Mouse (Mus musculus): ENCODE measurements around the gene Erlec1. TPM values are rescaled to one million over a fixed set of nuclear protein-coding genes. Genes with fewer than 3 reads are reported as not detected.

Erlec1 gene
- total RNA-seq, 2 experiments from 2014 or later: 25.7 to 35.3 TPM

- intact Hi-C loops (cut with DNase I): no loop called here
- TF ChIP-seq CTCF (IDR thresholded peaks at IDR 0.05): no peak
- no peak for DNase-seq
- no peak overlapping the region for H3K4me3 ChIP-seq
- H3K27ac ChIP-seq: no peak overlapping the region
Measured at GRCm38 (mm10) chr11:30928498-30928897, 25.6 kb downstream of the Erlec1 start.

GRCm38 (mm10) chr11:30928079-30928478 lies 26.1 kb downstream of the Erlec1 start:
- H3K27ac ChIP-seq: no peak overlapping the region
- H3K4me3 ChIP-seq: no peak overlapping the region
- no peak for DNase-seq
- intact Hi-C loops (cut with DNase I): no loop called here
- TF ChIP-seq CTCF (IDR thresholded peaks at IDR 0.05): no peak

GRCm38 (mm10) chr11:30923283-30923682 lies 30.9 kb downstream of the Erlec1 start:
- no peak overlapping the region for H3K27ac ChIP-seq
- no peak for TF ChIP-seq CTCF (IDR thresholded peaks at IDR 0.05)
- intact Hi-C loops (cut with DNase I): no loop called here
- H3K4me3 ChIP-seq: no peak overlapping the region
- DNase-seq: no peak

- no peak for TF ChIP-seq CTCF (IDR thresholded peaks at IDR 0.05)
- Histone ChIP-seq H3K27ac (no peak overlapping the region), H3K4me3 (no peak overlapping the region)
- intact Hi-C loops (cut with DNase I): no loop called here
- no peak for DNase-seq
Measured at GRCm38 (mm10) chr11:30920641-30921040, 33.5 kb downstream of the Erlec1 start.

- no peak for DNase-seq
- no peak overlapping the region for H3K27ac ChIP-seq
- TF ChIP-seq CTCF (IDR thresholded peaks at IDR 0.05): no peak
- H3K4me3 ChIP-seq: no peak overlapping the region
- intact Hi-C loops (cut with DNase I): no loop called here
Measured at GRCm38 (mm10) chr11:30912311-30912710, 41.8 kb downstream of the Erlec1 start.

- no peak for TF ChIP-seq CTCF (IDR thresholded peaks at IDR 0.05)
- DNase-seq: no peak
- intact Hi-C loops (cut with DNase I): no loop called here
- Histone ChIP-seq H3K4me3 (no peak overlapping the region), H3K27ac (no peak overlapping the region)
Measured at GRCm38 (mm10) chr11:30899312-30899711, 54.8 kb downstream of the Erlec1 start.

- no peak overlapping the region for H3K4me3 ChIP-seq
- intact Hi-C loops (cut with DNase I): no loop called here
- no peak overlapping the region for H3K27ac ChIP-seq
- TF ChIP-seq CTCF (IDR thresholded peaks at IDR 0.05): no peak
- DNase-seq: no peak
Measured at GRCm38 (mm10) chr11:30896201-30896600, 57.9 kb downstream of the Erlec1 start.

GRCm38 (mm10) chr11:30888153-30888552 lies 66.0 kb downstream of the Erlec1 start:
- no peak for TF ChIP-seq CTCF (IDR thresholded peaks at IDR 0.05)
- Histone ChIP-seq H3K4me3 (no peak overlapping the region), H3K27ac (no peak overlapping the region)
- DNase-seq: no peak
- intact Hi-C loops (cut with DNase I): no loop called here

GRCm38 (mm10) chr11:30885171-30885871 lies 68.8 kb downstream of the Erlec1 start, which contains the start of the genes Gpr75 and Asb3:
Gpr75 (plus strand) TSS chr11:30885358.
Asb3 (plus strand) TSS chr11:30885416.
- Histone ChIP-seq H3K27ac (peak within 1 kb of the TSS; percentile 28; the same call in 1 of the 2 replicates), H3K4me3 (peak within 1 kb of the TSS; percentile 63)
- intact Hi-C loops (cut with DNase I): no loop called here
- peak; percentile 72 for DNase-seq
- no peak for TF ChIP-seq CTCF (IDR thresholded peaks at IDR 0.05)

Other genes with a start within 250 kb of the Erlec1 start
- gene Psme4, start 182.6 kb downstream of the Erlec1 start, total RNA-seq (2021): 100 to 1,000 TPM; 145 to 206 TPM
- gene Gpr75, start 69.0 kb downstream of the Erlec1 start, total RNA-seq (2021): under 1 TPM; 0.14 to 0.18 TPM
- 1 to 10 TPM; 7.7 to 8.4 TPM for gene Asb3, start 68.9 kb downstream of the Erlec1 start, total RNA-seq (2021)
- gene Chac2, start 32.0 kb upstream of the Erlec1 start, total RNA-seq (2021): 10 to 100 TPM; 17.7 to 23.0 TPM
- gene Gm17332, start 228.1 kb upstream of the Erlec1 start, total RNA-seq (2021): not detected